Mouse (Mus musculus) liver, adult 2 months (tissue): ENCODE data around the gene Pknox1.

Source experiments
- CTCF ChIP-seq: fragments of 200-500 bp; IDR thresholded peaks from 2 replicates; pipeline ENCODE4 v1.5.1; 2011; ENCODE audit warnings: low read depth, low read length, control low read depth
- POLR2A ChIP-seq: fragments of 200-500 bp; IDR thresholded peaks from 2 replicates; pipeline ENCODE4 v1.6.1; 2011; ENCODE audit warnings: low read length, control low read depth; ENCODE audit not compliant: insufficient read depth; ENCODE audit errors: extremely low read depth

DNA sequence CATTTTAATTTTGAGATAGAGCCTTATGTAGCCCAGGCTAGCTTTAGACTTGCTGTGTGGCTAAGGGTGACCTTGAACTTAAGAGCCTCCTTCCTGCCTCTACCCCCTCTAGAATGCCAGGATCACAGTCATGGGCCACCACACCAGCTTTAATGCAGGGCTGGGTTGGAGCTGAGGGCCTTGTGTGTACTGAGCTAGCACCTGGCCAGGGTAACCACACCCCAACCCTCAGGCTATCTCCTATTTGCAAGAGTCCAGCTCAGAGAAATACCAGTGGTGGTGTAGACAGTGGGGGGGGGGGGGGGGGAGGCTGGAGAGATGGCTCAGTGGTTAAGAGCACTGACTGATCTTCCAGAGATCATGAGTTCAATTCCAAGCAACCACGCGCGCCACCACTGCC is 38.7 kb upstream of the Pknox1 start:
- TF ChIP-seq CTCF (no peak), POLR2A (no peak)
